Mouse (Mus musculus): ENCODE data around the gene Trim69. TPM values are rescaled to one million over a fixed set of nuclear protein-coding genes. Genes with fewer than 3 reads are reported as not detected.
"Not testable (repeated sequence)": the region's sequence is repeated elsewhere in the genome, so short reads cannot be mapped to it uniquely, and the experiment has no call there.

Gene Trim69
- polyA plus RNA-seq, 1 experiment from 2014 or later = not detected

DNA sequence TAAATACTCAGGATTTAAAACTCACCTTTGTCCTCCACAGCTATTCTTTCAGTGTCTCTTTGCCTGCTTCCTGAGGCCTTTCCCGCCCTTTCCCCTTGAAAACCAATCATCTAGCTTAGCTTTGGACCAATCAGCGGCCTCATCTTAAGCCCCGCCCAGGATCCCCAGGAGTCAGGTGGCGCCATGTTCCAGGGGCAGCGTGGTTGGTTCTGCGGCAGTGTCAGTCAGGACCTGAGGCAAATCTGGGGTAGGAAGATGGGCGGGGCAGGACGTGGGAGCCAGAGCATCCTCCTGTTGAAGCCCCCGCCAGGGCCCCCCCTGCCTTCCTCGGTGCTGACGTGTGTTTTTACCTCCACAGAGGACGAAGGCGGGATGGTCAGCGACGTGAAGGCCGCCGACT lies 25.6 kb downstream of the Trim69 start, which contains the start of the genes Patl2 and Terb2:
Gene Patl2 (minus strand): TSS at position 84 of the 400 bp plus-strand sequence.
Gene Terb2 (plus strand): TSS at position 167 of the 400 bp plus-strand sequence.
- Histone ChIP-seq H3K9me3 (ENCODE audit: control insufficient read depth, low read length) (no peaks in the 10 kb centered on the region), H3K27ac (ENCODE audit: low read length) (no peak within 1 kb of the TSS), H3K36me3 (ENCODE audit: control insufficient read depth, insufficient read depth) (no peaks in the 10 kb centered on the region), H3K9ac (replicated peaks; ENCODE audit: low read depth, low read length) (no peak within 1 kb of the TSS), H3K27me3 (replicated peaks; ENCODE audit: control insufficient read depth, insufficient read depth, low read length) (no peaks in the 10 kb centered on the region), H3K4me2 (ENCODE audit: low read length) (no peak within 1 kb of the TSS), H3K4me1 (replicated peaks; ENCODE audit: control insufficient read depth, insufficient read depth, low read length) (no peaks in the 10 kb centered on the region), H3K4me3 (replicated peaks; ENCODE audit: low read length) (no peak within 1 kb of the TSS)
- no peak for ATAC-seq
- 85% methylated on average over 17 of the region's 17 CpGs for whole genome bisulfite sequencing

DNA sequence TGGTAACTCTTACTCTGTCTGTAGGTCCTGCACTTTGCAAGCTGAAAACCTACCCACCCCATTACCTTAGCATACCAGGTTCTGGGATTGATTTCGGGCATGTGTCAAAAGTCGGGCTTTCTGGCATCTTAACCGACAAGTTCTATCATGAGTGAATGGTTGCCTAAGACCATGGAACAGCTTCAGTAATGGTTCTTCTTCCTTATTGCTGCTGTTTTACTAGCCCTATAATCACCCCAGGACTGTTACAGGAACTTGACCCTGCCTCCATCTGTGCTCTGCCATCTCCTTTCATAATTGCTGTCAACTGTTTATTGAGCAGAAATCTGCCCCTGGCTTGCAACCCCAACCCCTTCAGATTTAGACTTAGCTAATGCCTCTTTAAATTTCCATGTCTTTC lies 26.3 kb downstream of the Trim69 start:
- WGBS = 97% methylated on average over 3 of the region's 3 CpGs
- H3K4me2 ChIP-seq (ENCODE audit: low read length) = no peak overlapping the region
- no peaks in the 10 kb centered on the region for H3K27me3 ChIP-seq (replicated peaks; ENCODE audit: control insufficient read depth, insufficient read depth, low read length)
- no peaks in the 10 kb centered on the region for H3K9me3 ChIP-seq (ENCODE audit: control insufficient read depth, low read length)
- no peaks in the 10 kb centered on the region for H3K36me3 ChIP-seq (ENCODE audit: control insufficient read depth, insufficient read depth)
- no peak overlapping the region for H3K9ac ChIP-seq (replicated peaks; ENCODE audit: low read depth, low read length)
- H3K4me3 ChIP-seq (replicated peaks; ENCODE audit: low read length) = no peak overlapping the region
- no peak for ATAC-seq
- no peak overlapping the region for H3K27ac ChIP-seq (ENCODE audit: low read length)
- H3K4me1 ChIP-seq (replicated peaks; ENCODE audit: control insufficient read depth, insufficient read depth, low read length) = no peaks in the 10 kb centered on the region

DNA sequence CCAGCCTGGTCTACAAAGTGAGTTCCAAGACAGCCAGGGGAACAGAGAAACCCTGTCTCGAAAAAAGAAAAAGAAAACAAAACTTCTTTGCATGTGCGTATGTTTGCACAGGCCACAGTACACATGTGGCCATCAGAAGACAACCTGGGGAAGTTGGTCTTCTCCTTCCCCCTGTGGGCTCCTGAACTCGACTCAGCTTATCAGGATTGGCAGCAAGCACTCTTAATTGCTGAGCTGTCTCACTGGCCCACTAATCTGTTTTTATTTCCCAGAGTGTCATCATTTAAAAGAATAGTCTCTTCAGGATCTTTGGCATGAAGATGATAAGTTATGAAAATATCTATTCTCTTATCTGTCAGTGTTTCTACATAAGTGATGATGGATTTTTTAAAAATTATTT lies 31.3 kb downstream of the Trim69 start:
- Histone ChIP-seq H3K27me3 (replicated peaks; ENCODE audit: control insufficient read depth, insufficient read depth, low read length) (no peaks in the 10 kb centered on the region), H3K36me3 (ENCODE audit: control insufficient read depth, insufficient read depth) (no peaks in the 10 kb centered on the region), H3K9me3 (ENCODE audit: control insufficient read depth, low read length) (no peaks in the 10 kb centered on the region), H3K4me2 (ENCODE audit: low read length) (no peak overlapping the region), H3K4me3 (replicated peaks; ENCODE audit: low read length) (no peak overlapping the region), H3K9ac (replicated peaks; ENCODE audit: low read depth, low read length) (no peak overlapping the region), H3K4me1 (replicated peaks; ENCODE audit: control insufficient read depth, insufficient read depth, low read length) (no peaks in the 10 kb centered on the region), H3K27ac (ENCODE audit: low read length) (no peak overlapping the region)
- WGBS = 80% methylated on average over 3 of the region's 3 CpGs
- ATAC-seq = no peak

DNA sequence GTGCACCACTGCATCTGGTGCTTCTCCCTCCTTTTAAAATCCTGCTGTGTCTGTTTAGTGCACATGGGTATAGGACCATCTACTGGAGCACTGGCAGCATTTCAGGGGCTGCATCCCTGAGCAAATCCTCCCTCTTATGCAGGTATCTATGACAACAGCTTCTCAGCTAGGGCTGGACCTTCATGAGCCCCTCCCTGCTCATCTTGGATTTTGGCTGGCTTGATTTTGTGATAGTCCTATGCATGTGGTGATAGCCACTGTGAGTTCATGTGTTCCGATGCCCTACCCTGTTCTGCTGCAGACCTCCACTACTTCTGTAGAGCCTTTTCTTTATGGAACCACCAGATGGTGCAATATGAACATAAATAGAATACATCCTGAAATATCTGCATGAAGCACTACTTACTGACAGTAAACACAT lies 34.0 kb downstream of the Trim69 start:
- Histone ChIP-seq H3K4me2 (ENCODE audit: low read length) (no peak overlapping the region), H3K9ac (replicated peaks; ENCODE audit: low read depth, low read length) (no peak overlapping the region), H3K9me3 (ENCODE audit: control insufficient read depth, low read length) (no peaks in the 10 kb centered on the region), H3K27ac (ENCODE audit: low read length) (no peak overlapping the region), H3K4me3 (replicated peaks; ENCODE audit: low read length) (no peak overlapping the region), H3K4me1 (replicated peaks; ENCODE audit: control insufficient read depth, insufficient read depth, low read length) (no peaks in the 10 kb centered on the region), H3K27me3 (replicated peaks; ENCODE audit: control insufficient read depth, insufficient read depth, low read length) (no peaks in the 10 kb centered on the region), H3K36me3 (ENCODE audit: control insufficient read depth, insufficient read depth) (no peaks in the 10 kb centered on the region)
- 48% methylated on average over 1 of the region's 1 CpGs for WGBS
- ATAC-seq = peak; percentile 66

DNA sequence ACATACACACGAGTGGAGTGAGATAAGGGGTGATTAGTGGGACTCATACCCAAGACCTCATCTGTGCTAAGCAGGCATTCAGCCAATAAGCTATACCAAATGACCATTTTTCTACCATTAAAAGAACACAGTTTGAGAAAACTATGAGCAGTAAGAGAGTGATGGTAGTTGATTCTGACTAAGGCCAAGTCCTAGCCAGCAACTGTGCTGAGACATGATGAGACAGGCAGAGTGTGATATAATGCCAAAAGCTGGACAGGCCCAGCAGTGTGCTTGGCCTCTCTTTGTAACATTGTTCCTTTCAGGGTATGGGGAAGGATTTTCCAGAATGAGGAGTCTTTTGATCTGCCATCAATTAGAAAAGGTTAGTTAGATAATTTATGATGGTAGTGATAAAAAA lies 41.0 kb downstream of the Trim69 start:
- H3K36me3 ChIP-seq (ENCODE audit: control insufficient read depth, insufficient read depth) = no peaks in the 10 kb centered on the region
- H3K4me1 ChIP-seq (replicated peaks; ENCODE audit: control insufficient read depth, insufficient read depth, low read length) = no peaks in the 10 kb centered on the region
- no peaks in the 10 kb centered on the region for H3K9me3 ChIP-seq (ENCODE audit: control insufficient read depth, low read length)
- 81% methylated on average over 1 of the region's 1 CpGs for WGBS
- H3K4me2 ChIP-seq (ENCODE audit: low read length) = no peak overlapping the region
- H3K4me3 ChIP-seq (replicated peaks; ENCODE audit: low read length) = no peak overlapping the region
- no peaks in the 10 kb centered on the region for H3K27me3 ChIP-seq (replicated peaks; ENCODE audit: control insufficient read depth, insufficient read depth, low read length)
- no peak overlapping the region for H3K27ac ChIP-seq (ENCODE audit: low read length)
- no peak for ATAC-seq
- H3K9ac ChIP-seq (replicated peaks; ENCODE audit: low read depth, low read length) = no peak overlapping the region

DNA sequence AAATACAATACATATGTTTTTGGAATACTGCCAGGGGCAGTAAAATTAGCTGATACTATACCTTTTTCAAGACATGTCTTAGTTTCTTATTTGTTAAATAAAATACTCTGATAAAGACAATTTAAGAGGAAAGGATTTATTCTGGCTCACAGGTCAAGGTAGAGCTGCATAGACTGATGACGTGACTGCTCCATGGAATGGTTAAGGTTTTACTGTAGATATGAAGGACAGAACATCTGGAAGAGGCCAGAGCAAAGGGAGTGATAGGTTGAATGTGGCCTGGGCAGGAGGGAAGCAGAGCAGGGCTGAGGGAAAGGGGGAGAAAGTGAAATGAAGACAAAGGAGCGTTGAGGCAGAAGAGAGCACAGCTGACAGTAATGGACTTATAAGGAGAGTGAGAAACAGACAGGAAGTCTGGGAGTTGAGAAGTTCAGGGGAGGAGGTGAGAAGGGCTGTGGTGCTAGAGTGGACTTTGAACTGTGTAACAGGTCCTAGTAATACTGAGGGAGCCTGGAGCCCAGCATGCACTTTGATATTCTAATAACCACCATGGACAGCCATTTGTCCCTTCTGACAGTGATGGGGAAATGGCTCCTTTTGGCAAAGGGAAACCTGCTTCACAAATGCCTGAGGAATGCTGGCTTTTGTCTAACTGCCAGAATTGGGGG lies 46.1 kb downstream of the Trim69 start:
- Histone ChIP-seq H3K36me3 (ENCODE audit: control insufficient read depth, insufficient read depth) (no peaks in the 10 kb centered on the region), H3K4me2 (ENCODE audit: low read length) (no peak overlapping the region), H3K4me1 (replicated peaks; ENCODE audit: control insufficient read depth, insufficient read depth, low read length) (no peaks in the 10 kb centered on the region), H3K9me3 (ENCODE audit: control insufficient read depth, low read length) (no peaks in the 10 kb centered on the region), H3K27me3 (replicated peaks; ENCODE audit: control insufficient read depth, insufficient read depth, low read length) (no peaks in the 10 kb centered on the region), H3K9ac (replicated peaks; ENCODE audit: low read depth, low read length) (no peak overlapping the region), H3K27ac (ENCODE audit: low read length) (no peak overlapping the region), H3K4me3 (replicated peaks; ENCODE audit: low read length) (no peak overlapping the region)
- ATAC-seq = no peak
- WGBS = 80% methylated on average over 2 of the region's 2 CpGs

DNA sequence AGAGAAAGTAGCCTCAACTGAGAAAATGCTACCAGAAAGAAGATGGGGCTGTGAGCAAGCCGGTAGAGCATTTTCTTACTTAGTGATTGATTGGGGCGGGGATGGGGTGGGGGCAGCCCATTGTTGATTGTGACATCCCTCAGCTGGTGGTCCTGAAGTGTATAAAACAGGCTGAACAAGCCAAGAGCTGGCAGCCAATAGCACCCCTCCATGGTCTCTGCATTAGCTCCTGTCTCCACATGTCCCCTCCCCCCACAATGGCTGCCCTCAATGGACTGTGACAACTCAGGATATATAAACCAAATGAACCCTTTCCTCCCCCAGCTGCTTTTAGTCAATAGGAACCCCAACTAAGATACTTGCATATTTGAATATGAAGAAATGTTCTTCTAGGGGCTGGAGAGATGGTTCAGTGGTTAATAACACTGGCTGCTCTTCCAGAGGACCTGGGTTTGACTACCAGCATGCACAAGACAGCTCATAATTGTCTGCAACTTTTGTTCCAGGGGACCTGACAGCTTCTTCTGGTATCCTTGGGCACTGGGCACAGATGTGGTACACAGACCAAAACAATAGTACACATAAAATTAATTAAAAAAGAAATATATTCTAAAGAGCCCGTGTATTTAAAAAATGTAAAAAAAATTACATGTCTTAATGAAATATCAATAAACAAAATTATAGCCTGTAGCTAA lies 50.2 kb downstream of the Trim69 start:
- Histone ChIP-seq H3K4me2 (ENCODE audit: low read length) (no peak overlapping the region), H3K9ac (replicated peaks; ENCODE audit: low read depth, low read length) (no peak overlapping the region), H3K27me3 (replicated peaks; ENCODE audit: control insufficient read depth, insufficient read depth, low read length) (no peaks in the 10 kb centered on the region), H3K4me3 (replicated peaks; ENCODE audit: low read length) (no peak overlapping the region), H3K27ac (ENCODE audit: low read length) (no peak overlapping the region), H3K4me1 (replicated peaks; ENCODE audit: control insufficient read depth, insufficient read depth, low read length) (no peaks in the 10 kb centered on the region), H3K36me3 (ENCODE audit: control insufficient read depth, insufficient read depth) (no peaks in the 10 kb centered on the region), H3K9me3 (ENCODE audit: control insufficient read depth, low read length) (no peaks in the 10 kb centered on the region)
- WGBS = 45% methylated on average over 3 of the region's 3 CpGs
- ATAC-seq = no peak

DNA sequence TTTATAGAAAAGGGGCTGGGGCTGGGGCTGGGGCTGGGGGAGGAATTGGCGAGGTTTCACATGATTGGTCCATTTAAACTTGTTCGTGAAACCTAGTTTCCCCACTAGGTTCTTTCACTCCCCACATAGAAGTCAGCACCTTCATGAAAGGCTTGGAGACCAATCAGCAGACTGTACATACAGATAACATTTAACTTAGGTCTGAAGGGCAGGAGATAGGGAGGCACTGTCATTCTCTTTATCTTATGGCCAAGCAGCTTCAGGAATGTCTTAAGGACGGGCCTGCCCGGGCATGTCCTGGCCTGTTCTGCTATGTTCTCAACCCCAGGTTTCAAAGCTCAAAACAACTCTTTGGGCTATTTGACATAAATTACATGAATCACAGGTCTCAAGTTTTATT lies 56.6 kb downstream of the Trim69 start:
- not testable (repeated sequence) for H3K9ac ChIP-seq (replicated peaks; ENCODE audit: low read depth, low read length); H3K4me3 ChIP-seq (replicated peaks; ENCODE audit: low read length); H3K36me3 ChIP-seq (ENCODE audit: control insufficient read depth, insufficient read depth); ATAC-seq; H3K4me1 ChIP-seq (replicated peaks; ENCODE audit: control insufficient read depth, insufficient read depth, low read length); H3K4me2 ChIP-seq (ENCODE audit: low read length); H3K9me3 ChIP-seq (ENCODE audit: control insufficient read depth, low read length); H3K27me3 ChIP-seq (replicated peaks; ENCODE audit: control insufficient read depth, insufficient read depth, low read length); H3K27ac ChIP-seq (ENCODE audit: low read length)
- 97% methylated on average over 4 of the region's 4 CpGs for WGBS

DNA sequence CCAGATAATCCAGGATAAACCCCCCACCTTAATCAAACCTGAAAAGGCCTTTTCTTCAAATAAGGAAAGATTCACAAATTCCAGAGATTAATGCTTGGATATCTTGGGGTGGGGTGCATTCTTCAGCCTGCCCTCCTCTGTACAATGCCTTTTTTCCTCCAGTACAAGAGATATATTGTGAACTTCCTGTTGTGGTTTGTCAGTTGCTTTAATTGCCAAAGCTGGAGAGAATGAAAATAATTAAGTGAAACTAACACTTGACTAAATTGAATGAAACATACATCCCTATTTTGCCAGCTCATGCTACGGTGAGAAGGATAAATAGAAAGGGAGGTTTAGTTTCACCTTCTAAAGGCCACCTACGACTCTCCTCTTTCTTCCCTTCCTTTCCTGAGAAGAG lies 57.7 kb downstream of the Trim69 start:
- Histone ChIP-seq H3K27me3 (replicated peaks; ENCODE audit: control insufficient read depth, insufficient read depth, low read length) (no peaks in the 10 kb centered on the region), H3K4me2 (ENCODE audit: low read length) (no peak overlapping the region), H3K27ac (ENCODE audit: low read length) (no peak overlapping the region), H3K9me3 (ENCODE audit: control insufficient read depth, low read length) (no peaks in the 10 kb centered on the region), H3K9ac (replicated peaks; ENCODE audit: low read depth, low read length) (no peak overlapping the region), H3K4me1 (replicated peaks; ENCODE audit: control insufficient read depth, insufficient read depth, low read length) (no peaks in the 10 kb centered on the region), H3K4me3 (replicated peaks; ENCODE audit: low read length) (no peak overlapping the region), H3K36me3 (ENCODE audit: control insufficient read depth, insufficient read depth) (no peaks in the 10 kb centered on the region)
- WGBS = 54% methylated on average over 2 of the region's 2 CpGs
- no peak for ATAC-seq

Measured in forebrain, embryonic 16.5 days (tissue).